Mouse (Mus musculus) midbrain, embryonic 16.5 days (tissue): Measurements from ENCODE around the gene Gm3250. TPM values are rescaled to one million over a fixed set of nuclear protein-coding genes. Genes with fewer than 3 reads are reported as not detected.
"Not testable (repeated sequence)": the region's sequence is repeated elsewhere in the genome, so short reads cannot be mapped to it uniquely, and the experiment has no call there.

Source experiments
- ATAC-seq: fragments of 200-750 bp; cut with Nextera tagmentation; 2 replicates; pipeline ENCODE4 v1.8.0; 2017; ENCODE audit warnings: moderate TSS enrichment
- H3K27ac ChIP-seq: fragments of 300-500 bp; sonication (generic); 2 replicates; pipeline ENCODE4 v1.5.1; 2014; ENCODE audit warnings: mild to moderate bottlenecking, low read length, mixed read lengths
- H3K27me3 ChIP-seq: fragments of 300-500 bp; sonication (generic); 2 replicates; pipeline ENCODE4 v1.6.1; 2014; ENCODE audit warnings: low read depth, low read length, mixed read lengths; ENCODE audit not compliant: control insufficient read depth, insufficient read depth
- H3K36me3 ChIP-seq: fragments of 300-500 bp; sonication (generic); 2 replicates; pipeline ENCODE4 v1.6.1; 2014; ENCODE audit warnings: mild to moderate bottlenecking, low read length, moderate library complexity, mixed read lengths; ENCODE audit not compliant: control insufficient read depth, insufficient read depth
- H3K4me1 ChIP-seq: fragments of 300-500 bp; sonication (generic); 2 replicates; pipeline ENCODE4 v1.6.1; 2014; ENCODE audit warnings: mild to moderate bottlenecking, low read length, mixed read lengths; ENCODE audit not compliant: control insufficient read depth, insufficient read depth
- H3K4me2 ChIP-seq: fragments of 300-500 bp; sonication (generic); 2 replicates; pipeline ENCODE4 v1.6.1; 2014; ENCODE audit warnings: mild to moderate bottlenecking, low read length, mixed read lengths
- H3K4me3 ChIP-seq: fragments of 300-500 bp; sonication (generic); 2 replicates; pipeline ENCODE4 v1.5.1; 2014; ENCODE audit warnings: low read depth, mild to moderate bottlenecking, low read length, moderate library complexity, mixed read lengths
- H3K9ac ChIP-seq: fragments of 300-500 bp; sonication (generic); 2 replicates; pipeline ENCODE4 v1.6.1; 2014; ENCODE audit warnings: low read depth, low read length, mixed read lengths
- H3K9me3 ChIP-seq: fragments of 300-500 bp; sonication (generic); replicated peaks from 2 replicates; pipeline ENCODE4 v1.6.1; 2014; ENCODE audit warnings: mild to moderate bottlenecking, low read length, mixed read lengths; ENCODE audit not compliant: control insufficient read depth, poor library complexity, severe bottlenecking
- WGBS: fragments of 180-500 bp; shearing (Covaris S2); extraction: QIAGEN DNeasy Blood & Tissue Kit; methylation state at CpG from one replicate; pipeline ENCODE4 v1.1.7; 2014; 5-methylcytosine and 5-hydroxymethylcytosine counted together
- polyA plus RNA-seq: library from polyadenylated mRNA; unstranded; fragments of >200 nt; fragmentation: Nextera tagmentation; extraction: Ambion mirVana; gene quantifications from 2 replicates; pipeline ENCODE4 v1.2.1, GENCODE M21; 2015

Gm3250 gene
- not detected in 2 replicates for polyA plus RNA-seq

DNA sequence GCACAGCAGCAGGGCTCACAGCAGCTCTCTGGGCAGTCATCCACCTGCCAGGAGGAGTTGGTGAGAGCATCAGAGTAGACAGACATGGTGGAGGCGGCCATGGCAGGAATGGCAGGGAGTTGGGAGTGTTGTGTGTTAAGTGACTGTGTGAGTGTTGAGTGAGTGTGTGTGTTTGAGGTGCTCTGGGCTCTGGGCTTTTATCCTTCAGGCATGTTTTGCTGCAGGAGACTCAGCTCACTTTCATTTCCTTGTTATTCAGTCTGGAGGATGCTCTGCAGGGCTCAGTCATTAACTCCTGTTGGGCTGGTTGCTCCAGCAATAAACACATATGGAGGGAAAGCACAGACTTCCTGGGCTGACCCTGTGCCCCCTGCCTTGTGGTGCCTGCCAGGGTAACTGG, at the start of gene Gm3250:
TSS of gene Gm3250 (minus strand) at position 101 of the 400 bp plus-strand sequence.
- not testable (repeated sequence) for H3K27ac ChIP-seq, H3K9ac ChIP-seq, ATAC-seq, H3K4me2 ChIP-seq, H3K9me3 ChIP-seq, H3K27me3 ChIP-seq, H3K4me1 ChIP-seq, H3K4me3 ChIP-seq, H3K36me3 ChIP-seq
- WGBS, result no CpG with 5 or more reads among the region's 1 CpGs

DNA sequence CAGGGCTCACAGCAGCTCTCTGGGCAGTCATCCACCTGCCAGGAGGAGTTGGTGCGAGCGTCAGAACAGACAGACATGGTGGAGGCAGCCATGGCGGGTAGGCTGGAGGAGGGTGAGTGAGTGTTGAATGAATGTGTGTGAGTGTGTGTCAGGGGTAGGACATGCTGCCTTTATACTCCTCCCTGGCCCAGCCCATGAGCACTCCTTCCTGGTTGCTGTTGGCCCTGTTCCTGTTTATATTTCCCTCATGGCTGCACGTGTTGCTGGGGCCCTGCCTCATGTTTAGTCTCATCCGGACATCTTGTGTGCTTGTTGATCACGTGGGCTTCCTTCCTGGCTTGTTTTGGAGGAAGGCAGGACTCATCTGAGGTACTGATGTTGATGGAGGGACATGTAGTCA, 44.6 kb upstream of the Gm3250 start, which contains the start of gene Krtap10-4:
TSS of gene Krtap10-4 (minus strand) at position 145 of the 400 bp plus-strand sequence.
- 71% methylated on average over 6 of the region's 6 CpGs for WGBS
- Histone ChIP-seq H3K36me3 (no peaks in the 10 kb centered on the region), H3K4me2 (no peak within 1 kb of the TSS), H3K27me3 (no peaks in the 10 kb centered on the region), H3K27ac (no peak within 1 kb of the TSS), H3K4me3 (no peak within 1 kb of the TSS), H3K4me1 (no peaks in the 10 kb centered on the region), H3K9ac (no peak within 1 kb of the TSS), H3K9me3 (0 out of 2 replicates have a peak, but pooled peaks cover 2% of the 10 kb centered on the region)
- no peak for ATAC-seq

DNA sequence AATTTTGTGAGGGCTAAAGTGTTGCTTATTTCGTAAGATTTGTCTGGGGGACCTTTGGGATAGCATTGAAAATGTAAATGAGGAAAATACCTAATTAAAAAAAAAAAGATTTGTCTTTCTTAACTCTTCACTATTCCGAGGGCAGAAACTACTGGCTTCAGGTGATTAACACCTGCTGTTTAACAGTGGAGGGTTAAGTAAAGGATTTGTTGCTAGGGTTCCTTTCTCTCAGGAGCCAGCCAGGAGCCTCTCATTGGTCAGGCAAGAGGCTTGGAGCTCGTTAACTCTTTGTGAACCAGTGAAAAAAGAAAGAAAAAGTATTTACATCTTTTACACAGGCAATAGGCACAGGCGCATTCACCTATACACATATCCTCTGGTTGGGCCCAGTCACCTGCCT, 36.9 kb upstream of the Gm3250 start:
- Histone ChIP-seq H3K27ac (no peak overlapping the region), H3K4me3 (no peak overlapping the region), H3K9me3 (0 out of 2 replicates have a peak, but pooled peaks cover 2% of the 10 kb centered on the region), H3K4me1 (no peaks in the 10 kb centered on the region), H3K9ac (no peak overlapping the region), H3K4me2 (peak overlapping the region; percentile 26; the same call in 1 of the 2 replicates), H3K36me3 (no peaks in the 10 kb centered on the region), H3K27me3 (no peaks in the 10 kb centered on the region)
- WGBS, result 28% methylated on average over 4 of the region's 4 CpGs
- peak; percentile 62; the same call in 1 of the 2 replicates for ATAC-seq

DNA sequence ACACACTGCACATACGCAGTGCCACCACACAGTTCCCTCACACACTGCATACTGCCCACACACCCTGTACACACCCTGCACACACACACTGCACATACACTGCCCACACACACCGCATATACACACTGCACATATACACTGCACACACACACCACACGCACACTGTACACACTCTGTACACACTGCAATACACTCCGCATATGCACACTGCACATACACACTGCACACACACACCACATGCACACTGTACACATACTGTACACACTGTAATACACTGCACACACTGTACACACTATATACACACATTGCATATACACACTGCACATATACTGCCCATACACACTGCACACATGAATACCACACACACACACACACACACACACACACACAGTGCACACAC, 36.2 kb upstream of the Gm3250 start:
- no peak overlapping the region for H3K4me3 ChIP-seq
- no peak overlapping the region for H3K4me2 ChIP-seq
- WGBS, result 95% methylated on average over 4 of the region's 4 CpGs
- no peak overlapping the region for H3K27ac ChIP-seq
- no peaks in the 10 kb centered on the region for H3K27me3 ChIP-seq
- no peaks in the 10 kb centered on the region for H3K4me1 ChIP-seq
- H3K36me3 ChIP-seq, result no peaks in the 10 kb centered on the region
- no peaks in the 10 kb centered on the region for H3K9me3 ChIP-seq
- ATAC-seq, result peak; percentile 60
- no peak overlapping the region for H3K9ac ChIP-seq

DNA sequence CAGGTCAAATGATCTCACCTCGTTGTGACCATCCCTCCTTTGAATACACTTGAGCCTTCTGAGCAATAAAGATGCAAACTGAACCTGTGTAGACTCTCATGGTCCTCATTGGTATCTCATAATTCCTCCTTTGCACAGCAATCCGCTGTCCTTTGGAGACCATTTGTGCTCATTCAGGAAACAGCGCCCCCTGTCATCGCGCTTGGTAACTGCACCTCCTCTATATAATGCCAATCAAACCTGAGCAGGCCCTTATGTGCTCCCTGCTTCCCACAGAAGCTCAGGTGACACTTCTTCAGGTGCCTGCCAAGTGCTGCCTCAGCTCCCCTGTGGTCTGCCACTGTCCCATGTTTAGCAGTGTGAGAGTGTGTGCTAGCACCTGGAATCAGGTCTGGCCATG, 33.2 kb upstream of the Gm3250 start:
- ATAC-seq, result no peak
- no peak overlapping the region for H3K9ac ChIP-seq
- H3K9me3 ChIP-seq, result no peaks in the 10 kb centered on the region
- H3K27ac ChIP-seq, result no peak overlapping the region
- H3K4me2 ChIP-seq, result no peak overlapping the region
- H3K4me3 ChIP-seq, result no peak overlapping the region
- H3K36me3 ChIP-seq, result no peaks in the 10 kb centered on the region
- 38% methylated on average over 5 of the region's 5 CpGs for WGBS
- no peaks in the 10 kb centered on the region for H3K4me1 ChIP-seq
- no peaks in the 10 kb centered on the region for H3K27me3 ChIP-seq

DNA sequence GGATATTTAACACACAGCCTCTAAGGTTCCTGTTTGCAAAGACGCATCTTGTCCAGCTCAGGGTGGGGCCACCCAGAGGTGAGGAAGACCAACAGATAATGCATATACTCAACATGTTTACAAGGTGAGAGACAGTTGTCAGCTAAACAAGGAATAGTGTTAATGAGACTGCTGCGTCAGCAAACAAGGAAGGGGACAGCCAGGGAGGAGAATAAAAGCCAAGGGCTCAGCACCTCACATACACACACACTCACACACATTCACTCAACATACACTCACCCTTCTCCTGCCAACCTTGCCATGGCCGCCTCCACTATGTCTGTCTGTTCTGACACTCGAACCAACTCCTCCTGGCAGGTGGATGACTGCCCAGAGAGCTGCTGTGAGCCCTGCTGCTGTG, 32.0 kb upstream of the Gm3250 start, which contains the start of gene Gm2696:
TSS of gene Gm2696 (plus strand) at position 301 of the 400 bp plus-strand sequence.
- Histone ChIP-seq H3K4me3 (no peak within 1 kb of the TSS), H3K27ac (no peak within 1 kb of the TSS), H3K9me3 (no peaks in the 10 kb centered on the region), H3K4me1 (no peaks in the 10 kb centered on the region), H3K27me3 (no peaks in the 10 kb centered on the region), H3K9ac (no peak within 1 kb of the TSS), H3K4me2 (no peak within 1 kb of the TSS), H3K36me3 (no peaks in the 10 kb centered on the region)
- no peak for ATAC-seq
- WGBS, result 62% methylated on average over 4 of the region's 4 CpGs

DNA sequence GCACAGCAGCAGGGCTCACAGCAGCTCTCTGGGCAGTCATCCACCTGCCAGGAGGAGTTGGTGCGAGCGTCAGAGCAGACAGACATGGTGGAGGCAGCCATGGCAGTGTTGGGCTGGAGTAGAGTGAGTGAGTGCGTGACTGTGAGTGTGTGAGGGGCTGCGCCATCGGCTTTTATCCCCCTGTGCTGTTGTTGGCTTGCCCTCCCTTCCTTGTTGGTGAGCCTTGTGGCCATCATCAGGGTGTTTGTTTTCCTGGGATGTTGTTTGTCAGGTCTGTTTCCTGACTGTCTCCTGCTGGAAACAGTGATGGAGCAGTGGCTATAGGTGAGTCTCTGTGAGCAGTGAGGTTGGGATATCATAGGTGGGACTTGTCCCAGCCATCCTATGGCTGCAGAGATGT, 29.4 kb upstream of the Gm3250 start, which contains the start of gene Gm9507:
TSS of gene Gm9507 (minus strand) at position 101 of the 400 bp plus-strand sequence.
- Histone ChIP-seq H3K4me2 (no peak within 1 kb of the TSS), H3K27me3 (no peaks in the 10 kb centered on the region), H3K4me1 (no peaks in the 10 kb centered on the region), H3K9me3 (no peaks in the 10 kb centered on the region), H3K27ac (no peak within 1 kb of the TSS), H3K4me3 (no peak within 1 kb of the TSS), H3K36me3 (no peaks in the 10 kb centered on the region), H3K9ac (no peak within 1 kb of the TSS)
- WGBS, result 69% methylated on average over 5 of the region's 5 CpGs
- no peak for ATAC-seq

DNA sequence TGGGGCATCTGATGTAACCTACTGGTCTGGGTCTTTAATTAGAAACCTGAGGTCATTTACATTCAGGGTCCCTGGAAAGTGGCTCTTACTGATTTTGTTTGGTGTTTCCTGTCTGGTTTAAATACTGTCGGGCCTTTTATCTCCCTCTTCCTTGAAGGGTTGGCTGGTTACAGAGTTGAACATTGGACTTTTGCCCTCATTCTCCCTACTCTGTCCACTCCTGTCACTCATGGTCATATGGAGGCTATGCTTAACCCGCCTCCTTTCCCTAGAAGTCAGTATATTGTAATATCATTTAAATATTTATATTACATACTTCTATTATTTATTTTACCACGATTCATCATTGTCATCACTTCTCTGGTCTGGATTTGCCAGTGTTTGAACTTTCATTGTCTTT, 21.8 kb upstream of the Gm3250 start:
- H3K27ac ChIP-seq, result no peak overlapping the region
- H3K9me3 ChIP-seq, result no peaks in the 10 kb centered on the region
- ATAC-seq, result no peak
- no peaks in the 10 kb centered on the region for H3K27me3 ChIP-seq
- WGBS, result 85% methylated on average over 3 of the region's 3 CpGs
- no peaks in the 10 kb centered on the region for H3K4me1 ChIP-seq
- no peak overlapping the region for H3K9ac ChIP-seq
- no peaks in the 10 kb centered on the region for H3K36me3 ChIP-seq
- no peak overlapping the region for H3K4me2 ChIP-seq
- no peak overlapping the region for H3K4me3 ChIP-seq

DNA sequence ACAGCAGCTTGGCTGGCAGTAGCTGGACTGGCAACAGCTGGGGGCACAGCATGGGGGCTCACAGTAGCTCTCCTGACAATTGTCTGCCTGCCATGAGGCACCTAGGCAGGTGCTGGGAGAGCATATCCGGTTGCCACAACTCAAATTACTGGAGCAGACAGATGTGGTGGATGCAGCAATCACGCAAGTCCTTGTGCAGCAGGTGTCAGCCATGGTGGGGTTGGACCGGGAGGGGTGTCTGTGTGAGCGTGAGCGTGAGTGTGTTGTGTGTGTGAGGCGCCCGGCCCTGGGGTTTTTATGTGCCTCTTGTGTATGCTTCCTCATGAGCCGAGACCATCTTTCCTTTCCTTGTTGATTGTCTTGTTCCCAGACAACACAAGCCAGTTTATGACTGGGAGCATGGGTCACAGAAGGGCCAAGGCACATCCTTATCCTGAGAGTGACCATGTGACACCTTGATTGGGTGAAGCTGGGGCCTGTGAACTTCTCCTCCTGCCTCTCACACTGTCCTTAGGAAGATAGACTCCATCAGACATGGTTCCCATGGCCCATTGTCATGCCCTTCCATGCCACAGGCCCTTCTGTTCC, 16.7 kb upstream of the Gm3250 start, which contains the start of gene Gm19668:
TSS of gene Gm19668 (minus strand) at position 213 of the 588 bp plus-strand sequence.
- no peak within 1 kb of the TSS for H3K4me3 ChIP-seq
- H3K9ac ChIP-seq, result no peak within 1 kb of the TSS
- no peak for ATAC-seq
- H3K4me1 ChIP-seq, result no peaks in the 10 kb centered on the region
- 66% methylated on average over 8 of the region's 8 CpGs for WGBS
- no peak within 1 kb of the TSS for H3K27ac ChIP-seq
- H3K36me3 ChIP-seq, result no peaks in the 10 kb centered on the region
- no peaks in the 10 kb centered on the region for H3K9me3 ChIP-seq
- no peak within 1 kb of the TSS for H3K4me2 ChIP-seq
- H3K27me3 ChIP-seq, result no peaks in the 10 kb centered on the region
